Mouse (Mus musculus) liver, adult 2 months (tissue): ENCODE data around the gene Trnau1ap. TPM values are rescaled to one million over a fixed set of nuclear protein-coding genes. Genes with fewer than 3 reads are reported as not detected.

Experiments used
- DNase-seq: peaks from one replicate; pipeline ENCODE4 v3.0.0-alpha.2; 2011; ENCODE audit warnings: low read depth, low spot score; ENCODE audit errors: extremely low read depth
- H3K27ac ChIP-seq: fragments of 200-500 bp; replicated peaks from 2 replicates; pipeline ENCODE4 v1.5.1; 2012; ENCODE audit warnings: low read depth, mild to moderate bottlenecking, control low read depth, inconsistent platforms, low read length; ENCODE audit not compliant: insufficient read depth
- H3K27me3 ChIP-seq: fragments of 200-500 bp; 2 replicates; pipeline ENCODE4 v1.6.1; 2012; ENCODE audit warnings: mild to moderate bottlenecking, moderate library complexity, low read length, inconsistent platforms; ENCODE audit not compliant: control insufficient read depth, insufficient read depth
- H3K36me3 ChIP-seq: fragments of 200-500 bp; 2 replicates; pipeline ENCODE4 v1.6.1; 2012; ENCODE audit warnings: low read length, inconsistent platforms; ENCODE audit not compliant: control insufficient read depth, insufficient read depth
- H3K4me1 ChIP-seq: fragments of 200-500 bp; 2 replicates; pipeline ENCODE4 v1.6.1; 2011; ENCODE audit warnings: low read length; ENCODE audit not compliant: control insufficient read depth, insufficient read depth
- H3K4me3 ChIP-seq: fragments of 200-500 bp; 2 replicates; pipeline ENCODE4 v1.5.1; 2011; ENCODE audit warnings: low read depth, mild to moderate bottlenecking, control low read depth, low read length, moderate library complexity; ENCODE audit not compliant: insufficient read depth
- H3K79me2 ChIP-seq: fragments of 200-500 bp; 2 replicates; pipeline ENCODE4 v1.6.1; 2012; ENCODE audit warnings: inconsistent platforms, mild to moderate bottlenecking, low read length, moderate library complexity; ENCODE audit not compliant: control insufficient read depth, insufficient read depth
- H3K9ac ChIP-seq: fragments of 200-500 bp; 2 replicates; pipeline ENCODE4 v1.6.1; 2012; ENCODE audit warnings: low read depth, mild to moderate bottlenecking, control low read depth, inconsistent platforms, low read length
- CTCF ChIP-seq: fragments of 200-500 bp; IDR thresholded peaks from 2 replicates; pipeline ENCODE4 v1.5.1; 2011; ENCODE audit warnings: low read depth, low read length, control low read depth
- POLR2A ChIP-seq: fragments of 200-500 bp; IDR thresholded peaks from 2 replicates; pipeline ENCODE4 v1.6.1; 2011; ENCODE audit warnings: low read length, control low read depth; ENCODE audit not compliant: insufficient read depth; ENCODE audit errors: extremely low read depth
- WGBS: fragments of 180-500 bp; shearing (Covaris S2); methylation state at CpG from one replicate; pipeline ENCODE4 v1.1.7; 2018; 5-methylcytosine and 5-hydroxymethylcytosine counted together
- polyA plus RNA-seq: library from polyadenylated mRNA; depleted of rRNA; stranded (reverse); fragments of >200 nt; gene quantifications from 2 replicates; pipeline ENCODE4 v1.2.3, GENCODE M21; 2012; rRNA removed
- total RNA-seq: library from RNA; depleted of rRNA; stranded (reverse); fragments of >200 nt; gene quantifications from 2 replicates; pipeline ENCODE4 v1.2.3, GENCODE M21; 2014; rRNA removed

The Trnau1ap gene
- total and polyA plus RNA-seq, 2 experiments, result 12.2 to 29.5 TPM

DNA sequence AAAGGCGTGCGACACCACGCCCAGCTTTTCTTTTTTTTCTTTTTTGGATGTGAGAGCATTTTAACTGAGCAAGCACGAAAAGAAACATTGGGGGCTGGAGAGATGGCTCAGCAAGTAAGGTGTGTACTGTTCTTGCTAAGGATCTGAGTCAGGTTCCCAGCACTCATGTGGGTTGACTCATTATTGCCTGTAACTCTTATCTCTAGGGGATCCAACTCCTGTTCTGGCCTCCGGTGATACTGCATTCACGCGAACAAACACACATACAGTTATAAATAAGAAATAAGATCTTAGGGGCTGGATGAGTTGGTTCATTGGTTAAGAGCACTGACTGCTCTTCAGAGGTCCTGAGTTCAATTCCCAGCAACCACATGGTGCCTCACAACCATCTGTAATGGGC, 66.0 kb downstream of the Trnau1ap start:
- no peak overlapping the region for H3K27ac ChIP-seq
- no peaks in the 10 kb centered on the region for H3K27me3 ChIP-seq
- no peak for DNase-seq
- no peak overlapping the region for H3K9ac ChIP-seq
- no peak for TF ChIP-seq CTCF
- peaks cover 12% of the 10 kb centered on the region for H3K4me1 ChIP-seq
- H3K4me3 ChIP-seq, result no peak overlapping the region
- H3K79me2 ChIP-seq, result peaks cover 6% of the 10 kb centered on the region; the same call in 1 of the 2 replicates
- WGBS, result 97% methylated on average over 7 of the region's 7 CpGs
- no peaks in the 10 kb centered on the region for H3K36me3 ChIP-seq

DNA sequence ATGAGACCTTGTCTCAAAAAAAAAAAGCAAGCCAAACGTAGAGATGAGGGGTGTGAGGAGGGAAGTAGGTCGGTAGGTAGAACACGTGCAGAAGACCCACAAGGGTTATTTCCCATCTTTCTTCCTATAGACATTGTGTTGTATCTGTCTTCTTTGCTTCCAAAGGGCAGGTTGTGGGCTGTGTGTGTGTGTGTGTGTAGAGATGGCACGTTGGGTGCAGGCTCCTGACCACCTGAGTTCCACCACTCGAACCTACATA, 67.1 kb downstream of the Trnau1ap start:
- TF ChIP-seq POLR2A (no peak), CTCF (no peak)
- H3K36me3 ChIP-seq, result no peaks in the 10 kb centered on the region
- 71% methylated on average over 5 of the region's 5 CpGs for WGBS
- H3K27me3 ChIP-seq, result no peaks in the 10 kb centered on the region
- no peak overlapping the region for H3K4me3 ChIP-seq
- peaks cover 6% of the 10 kb centered on the region; the same call in 1 of the 2 replicates for H3K79me2 ChIP-seq
- no peak for DNase-seq
- H3K27ac ChIP-seq, result no peak overlapping the region; the same call in 1 of the 2 replicates
- H3K9ac ChIP-seq, result no peak overlapping the region; the same call in 1 of the 2 replicates
- H3K4me1 ChIP-seq, result peaks cover 18% of the 10 kb centered on the region

Other genes with a start within 250 kb of the Trnau1ap start
- not detected in 2 replicates for gene Oprd1, start 185.1 kb downstream of the Trnau1ap start, total RNA-seq
- gene Oprd1, start 185.1 kb downstream of the Trnau1ap start, polyA plus RNA-seq, result 0.02 TPM in 1 of 2 replicates, not detected in the other
- 11.2 and 13.5 TPM in 2 replicates for gene Ythdf2, start 117.2 kb downstream of the Trnau1ap start, total RNA-seq
- gene Ythdf2, start 117.2 kb downstream of the Trnau1ap start, polyA plus RNA-seq, result 10.5 and 13.1 TPM in 2 replicates
- gene Gmeb1, start 67.9 kb downstream of the Trnau1ap start, total RNA-seq, result 3.3 and 5.4 TPM in 2 replicates
- gene Gmeb1, start 67.9 kb downstream of the Trnau1ap start, polyA plus RNA-seq, result 4.0 and 6.0 TPM in 2 replicates
- gene Taf12, start 55.2 kb downstream of the Trnau1ap start, total RNA-seq, result 5.7 and 7.5 TPM in 2 replicates
- 5.0 and 5.1 TPM in 2 replicates for gene Taf12, start 55.2 kb downstream of the Trnau1ap start, polyA plus RNA-seq
- gene Rab42, start 26.2 kb downstream of the Trnau1ap start, total RNA-seq, result 0.40 TPM in 1 of 2 replicates, not detected in the other
- not detected in 2 replicates for gene Rab42, start 26.2 kb downstream of the Trnau1ap start, polyA plus RNA-seq
- gene Rcc1, start 24.1 kb upstream of the Trnau1ap start, total RNA-seq, result 3.0 and 4.2 TPM in 2 replicates
- gene Rcc1, start 24.1 kb upstream of the Trnau1ap start, polyA plus RNA-seq, result 2.8 and 4.0 TPM in 2 replicates
- 6.6 and 8.9 TPM in 2 replicates for gene Phactr4, start 93.0 kb upstream of the Trnau1ap start, total RNA-seq
- 7.2 and 8.0 TPM in 2 replicates for gene Phactr4, start 93.0 kb upstream of the Trnau1ap start, polyA plus RNA-seq
- gene Med18, start 134.4 kb upstream of the Trnau1ap start, total RNA-seq, result 3.8 TPM in 2 replicates
- 1.0 and 1.4 TPM in 2 replicates for gene Med18, start 134.4 kb upstream of the Trnau1ap start, polyA plus RNA-seq
- gene Sesn2, start 181.0 kb upstream of the Trnau1ap start, total RNA-seq, result 2.7 and 3.6 TPM in 2 replicates
- 5.5 and 6.0 TPM in 2 replicates for gene Sesn2, start 181.0 kb upstream of the Trnau1ap start, polyA plus RNA-seq
- 59.5 and 87.1 TPM in 2 replicates for gene Atpif1, start 204.1 kb upstream of the Trnau1ap start, total RNA-seq
- gene Atpif1, start 204.1 kb upstream of the Trnau1ap start, polyA plus RNA-seq, result 25.9 and 26.2 TPM in 2 replicates
- 17.0 and 26.1 TPM in 2 replicates for gene Dnajc8, start 206.0 kb upstream of the Trnau1ap start, total RNA-seq
- 9.7 and 10.4 TPM in 2 replicates for gene Dnajc8, start 206.0 kb upstream of the Trnau1ap start, polyA plus RNA-seq
- gene Ptafr, start 234.5 kb upstream of the Trnau1ap start, total RNA-seq, result 1.0 and 1.3 TPM in 2 replicates
- 0.73 and 1.0 TPM in 2 replicates for gene Ptafr, start 234.5 kb upstream of the Trnau1ap start, polyA plus RNA-seq